Mouse (Mus musculus) monocyte, adult 2 months (primary cell): ENCODE results near the gene Mon1b.

Experiments used
- DNase-seq, 2 experiments: peaks; one replicate each; pipeline ENCODE4 v3.0.0; 2022; ENCODE audit warnings: low spot score in 2 of 2, low read depth in 1 of 2

Gene Mon1b

GRCm38 (mm10) chr8:113672599-113673255, 37.3 kb downstream of the Mon1b start:
- no peak for DNase-seq

GRCm38 (mm10) chr8:113673300-113673699, 37.9 kb downstream of the Mon1b start:
- DNase-seq = no peak

GRCm38 (mm10) chr8:113674611-113675010, 39.2 kb downstream of the Mon1b start:
- DNase-seq = no peak

GRCm38 (mm10) chr8:113675281-113675680, 39.9 kb downstream of the Mon1b start:
- no peak for DNase-seq

GRCm38 (mm10) chr8:113676811-113677210, 41.4 kb downstream of the Mon1b start:
- no peak for DNase-seq

- DNase-seq = no peak
Observed at GRCm38 (mm10) chr8:113679361-113679760, 44.0 kb downstream of the Mon1b start.

- no peak for DNase-seq
Observed at GRCm38 (mm10) chr8:113687889-113688542, 52.6 kb downstream of the Mon1b start.

GRCm38 (mm10) chr8:113688543-113688915, 53.1 kb downstream of the Mon1b start:
- no peak for DNase-seq

GRCm38 (mm10) chr8:113691622-113692343, 56.4 kb downstream of the Mon1b start:
- DNase-seq = no peak
